Mouse (Mus musculus) spleen, adult 2 months (tissue): ENCODE measurements at regions not wholly inside any gene's neighbourhood (a gene's known extent, or its start where the extent isn't known, plus 50 kb on each side); places are given as distances from the start of the nearest gene placed in this dataset.

Experiments
- CTCF ChIP-seq: fragments of 200-500 bp; IDR thresholded peaks from 2 replicates; pipeline ENCODE4 v1.5.1; 2011; ENCODE audit warnings: mild to moderate bottlenecking, inconsistent platforms; ENCODE audit not compliant: insufficient read depth, insufficient read length, insufficient replicate concordance; ENCODE audit errors: extremely low read depth
- POLR2A ChIP-seq: fragments of 200-500 bp; IDR thresholded peaks from 2 replicates; pipeline ENCODE4 v1.6.1; 2011; ENCODE audit warnings: low read depth, low read length, inconsistent platforms

- TF ChIP-seq CTCF (no peak), POLR2A (no peak)
These were observed 882.6 kb downstream of the Car8 start for GRCm38 (mm10) chr4:7356202-7356601.
